Mouse (Mus musculus) kidney, adult 2 months (tissue): ENCODE measurements at regions not wholly inside any gene's neighbourhood (a gene's known extent, or its start where the extent isn't known, plus 50 kb on each side); places are given as distances from the start of the nearest gene placed in this dataset.

Source experiments
- CTCF ChIP-seq: fragments of 200-500 bp; conservative IDR thresholded peaks from 2 replicates; pipeline ENCODE4 v1.5.1; 2011; ENCODE audit warnings: low read depth, mild to moderate bottlenecking, control low read depth, low read length, moderate library complexity, mixed read lengths; ENCODE audit not compliant: insufficient read depth, insufficient read length
- POLR2A ChIP-seq: fragments of 200-500 bp; IDR thresholded peaks from one replicate; pipeline ENCODE4 v1.6.1; 2011; ENCODE audit warnings: low read depth, low read length, control low read depth

GRCm38 (mm10) chr3:17792537-17793039 lies 155.6 kb upstream of the Cypt12 start:
- TF ChIP-seq POLR2A (no peak), CTCF (no peak)
